Mouse (Mus musculus) intestine, postnatal 0 days (tissue): Measurements from ENCODE around the gene Nfatc2. TPM values are rescaled to one million over a fixed set of nuclear protein-coding genes. Genes with fewer than 3 reads are reported as not detected.

Source experiments
- ATAC-seq: fragments of 200-750 bp; cut with Nextera tagmentation; 2 replicates; pipeline ENCODE4 v1.8.0; 2017; ENCODE audit warnings: mild to moderate bottlenecking, moderate TSS enrichment, moderate library complexity
- H3K27ac ChIP-seq: fragments of 300-500 bp; sonication (generic); 2 replicates; pipeline ENCODE4 v1.5.1; 2014; ENCODE audit warnings: mild to moderate bottlenecking, low read depth, low read length, moderate library complexity
- H3K27me3 ChIP-seq: fragments of 300-500 bp; sonication (generic); replicated peaks from 2 replicates; pipeline ENCODE4 v1.6.1; 2014; ENCODE audit warnings: low read length, mixed read lengths; ENCODE audit not compliant: control insufficient read depth, insufficient read depth
- H3K36me3 ChIP-seq: fragments of 300-500 bp; sonication (generic); 2 replicates; pipeline ENCODE4 v1.6.1; 2014; ENCODE audit warnings: mild to moderate bottlenecking, moderate library complexity; ENCODE audit not compliant: control insufficient read depth, insufficient read depth
- H3K4me1 ChIP-seq: fragments of 300-500 bp; sonication (generic); replicated peaks from 2 replicates; pipeline ENCODE4 v1.6.1; 2014; ENCODE audit warnings: antibody characterized with exemption, low read length, mixed read lengths; ENCODE audit not compliant: control insufficient read depth, insufficient read depth
- H3K4me2 ChIP-seq: fragments of 300-500 bp; sonication (generic); replicated peaks from 2 replicates; pipeline ENCODE4 v1.6.1; 2014; ENCODE audit warnings: low read depth, mild to moderate bottlenecking, moderate library complexity
- H3K4me3 ChIP-seq: fragments of 300-500 bp; sonication (generic); 2 replicates; pipeline ENCODE4 v1.5.1; 2014; ENCODE audit warnings: low read depth, low read length
- H3K9ac ChIP-seq: fragments of 300-500 bp; sonication (generic); 2 replicates; pipeline ENCODE4 v1.6.1; 2014; ENCODE audit warnings: mild to moderate bottlenecking, low read depth, low read length
- H3K9me3 ChIP-seq: fragments of 300-500 bp; sonication (generic); 2 replicates; pipeline ENCODE4 v1.6.1; 2016; ENCODE audit warnings: mixed run types; ENCODE audit not compliant: control insufficient read depth
- CTCF ChIP-seq: sonication (generic); IDR thresholded peaks from 2 replicates; pipeline ENCODE4 v1.5.1; 2016; ENCODE audit warnings: low read depth, mild to moderate bottlenecking, control low read depth, antibody characterized with exemption, moderate library complexity
- WGBS: fragments of 180-500 bp; shearing (Covaris S2); extraction: QIAGEN DNeasy Blood & Tissue Kit; methylation state at CpG from one replicate; pipeline ENCODE4 v1.1.7; 2014; 5-methylcytosine and 5-hydroxymethylcytosine counted together
- polyA plus RNA-seq: library from polyadenylated mRNA; unstranded; fragments of >200 nt; fragmentation: Nextera tagmentation; extraction: Ambion mirVana; gene quantifications from 2 replicates; pipeline ENCODE4 v1.2.1, GENCODE M21; 2015

Gene Nfatc2
- polyA plus RNA-seq, 1 experiment from 2014 or later, result 1.5 TPM

DNA sequence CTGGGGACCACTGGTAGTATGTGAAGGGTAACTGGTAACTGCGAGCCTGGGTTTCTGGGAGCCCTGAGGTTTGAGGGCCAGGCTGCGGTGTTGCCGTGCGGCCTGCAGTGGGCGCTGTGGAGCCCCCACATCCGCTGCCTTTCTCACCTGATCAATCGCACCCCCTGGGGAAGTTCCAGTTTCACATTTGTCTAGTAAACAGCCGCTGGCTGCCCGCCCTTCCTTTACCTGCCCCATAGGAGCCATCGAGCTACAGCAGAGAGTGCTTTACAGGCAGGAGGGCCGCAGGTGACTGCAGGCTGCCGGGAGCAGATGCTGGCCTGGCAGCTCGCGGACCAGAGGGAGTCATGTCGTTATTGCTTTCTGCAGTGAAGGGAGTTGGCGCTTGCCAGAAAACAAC is 128.6 kb downstream of the Nfatc2 start:
- Histone ChIP-seq H3K27ac (no peak overlapping the region), H3K4me3 (peak overlapping the region; percentile 39), H3K9ac (peak overlapping the region; percentile 48; the same call in 1 of the 2 replicates), H3K36me3 (no peaks in the 10 kb centered on the region), H3K4me2 (peak overlapping the region; percentile 67), H3K27me3 (no peaks in the 10 kb centered on the region), H3K4me1 (no peaks in the 10 kb centered on the region), H3K9me3 (no peaks in the 10 kb centered on the region)
- 7% methylated on average over 16 of the region's 16 CpGs for WGBS
- TF ChIP-seq CTCF, result peak; percentile 94
- peak; percentile 81 for ATAC-seq

DNA sequence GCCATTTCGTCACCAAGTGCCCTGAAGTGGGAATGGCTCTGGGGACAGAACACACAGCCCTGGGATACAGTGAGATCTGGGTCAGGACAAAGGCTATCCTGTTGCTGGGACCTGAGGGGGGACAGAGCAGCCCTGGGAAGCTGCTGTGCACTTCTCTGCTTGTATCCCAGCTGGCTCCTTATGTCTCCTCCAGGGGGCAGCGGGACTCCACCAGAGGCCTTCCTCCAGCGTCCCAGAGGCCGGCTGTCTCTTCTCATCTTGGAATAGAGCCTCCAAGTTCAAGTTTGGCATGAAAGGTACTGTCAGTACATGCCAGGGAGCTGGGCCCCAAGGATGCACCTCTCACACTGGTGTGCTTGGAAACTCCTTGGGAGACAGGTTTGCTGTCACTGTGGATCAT is 132.4 kb downstream of the Nfatc2 start:
- peak; percentile 97 for TF ChIP-seq CTCF
- H3K27ac ChIP-seq, result no peak overlapping the region
- H3K4me2 ChIP-seq, result no peak overlapping the region
- H3K4me1 ChIP-seq, result no peaks in the 10 kb centered on the region
- no peak overlapping the region for H3K9ac ChIP-seq
- 8% methylated on average over 4 of the region's 4 CpGs for WGBS
- no peak overlapping the region for H3K4me3 ChIP-seq
- H3K36me3 ChIP-seq, result no peaks in the 10 kb centered on the region
- no peaks in the 10 kb centered on the region for H3K9me3 ChIP-seq
- peak; percentile 23; the same call in 1 of the 2 replicates for ATAC-seq
- no peaks in the 10 kb centered on the region for H3K27me3 ChIP-seq

DNA sequence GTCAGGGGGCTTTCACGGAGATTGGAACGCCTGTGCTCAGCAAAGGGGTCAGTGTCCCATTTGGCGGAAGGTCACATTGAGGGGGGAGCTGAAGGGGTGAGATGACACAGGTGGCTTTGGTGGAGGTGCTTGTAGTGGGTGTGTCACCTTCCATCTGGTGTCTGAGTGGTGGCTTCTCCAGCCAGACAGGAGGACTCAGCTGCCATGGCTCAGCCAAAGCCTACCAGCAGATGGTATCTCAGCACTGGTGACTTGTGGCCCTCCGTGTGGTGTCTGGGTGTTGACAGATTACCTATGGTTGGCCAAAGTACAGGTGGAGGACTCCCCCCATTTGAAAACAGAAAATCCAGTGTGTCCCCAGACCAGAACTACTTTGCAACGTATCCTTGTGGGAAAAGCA is 134.3 kb downstream of the Nfatc2 start:
- H3K36me3 ChIP-seq, result no peaks in the 10 kb centered on the region
- ATAC-seq, result no peak
- no peak overlapping the region for H3K27ac ChIP-seq
- TF ChIP-seq CTCF, result no peak
- H3K4me2 ChIP-seq, result no peak overlapping the region
- no peaks in the 10 kb centered on the region for H3K9me3 ChIP-seq
- 84% methylated on average over 5 of the region's 5 CpGs for WGBS
- H3K9ac ChIP-seq, result no peak overlapping the region
- H3K4me1 ChIP-seq, result no peaks in the 10 kb centered on the region
- H3K4me3 ChIP-seq, result no peak overlapping the region
- H3K27me3 ChIP-seq, result no peaks in the 10 kb centered on the region

DNA sequence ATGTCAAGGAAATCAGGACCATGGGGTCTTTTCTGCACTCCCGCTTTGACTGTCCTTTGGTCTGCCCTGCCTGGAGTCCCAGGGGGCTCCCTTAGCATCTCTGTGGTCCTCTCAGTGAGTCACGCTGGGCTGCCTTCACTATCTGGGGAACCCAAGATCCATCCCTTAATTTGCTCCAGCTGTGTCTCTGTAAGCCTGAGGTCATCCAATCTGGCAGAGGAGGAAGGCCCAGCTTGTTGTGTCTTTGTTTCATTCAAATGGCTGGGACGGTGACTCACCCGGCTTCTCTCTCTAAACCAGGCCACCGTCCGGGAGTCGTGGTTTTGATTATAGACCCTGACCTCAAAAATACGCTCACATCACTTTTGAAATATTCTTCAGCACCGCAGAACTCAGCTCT is 135.4 kb downstream of the Nfatc2 start:
- H3K27me3 ChIP-seq, result no peaks in the 10 kb centered on the region
- WGBS, result 74% methylated on average over 9 of the region's 9 CpGs
- no peak overlapping the region for H3K4me2 ChIP-seq
- TF ChIP-seq CTCF, result no peak
- H3K36me3 ChIP-seq, result no peaks in the 10 kb centered on the region
- no peak overlapping the region; the same call in 1 of the 2 replicates for H3K27ac ChIP-seq
- H3K4me3 ChIP-seq, result no peak overlapping the region
- H3K9me3 ChIP-seq, result no peaks in the 10 kb centered on the region
- peaks cover 3% of the 10 kb centered on the region; the same call in 1 of the 2 replicates for H3K4me1 ChIP-seq
- no peak overlapping the region for H3K9ac ChIP-seq
- ATAC-seq, result no peak

DNA sequence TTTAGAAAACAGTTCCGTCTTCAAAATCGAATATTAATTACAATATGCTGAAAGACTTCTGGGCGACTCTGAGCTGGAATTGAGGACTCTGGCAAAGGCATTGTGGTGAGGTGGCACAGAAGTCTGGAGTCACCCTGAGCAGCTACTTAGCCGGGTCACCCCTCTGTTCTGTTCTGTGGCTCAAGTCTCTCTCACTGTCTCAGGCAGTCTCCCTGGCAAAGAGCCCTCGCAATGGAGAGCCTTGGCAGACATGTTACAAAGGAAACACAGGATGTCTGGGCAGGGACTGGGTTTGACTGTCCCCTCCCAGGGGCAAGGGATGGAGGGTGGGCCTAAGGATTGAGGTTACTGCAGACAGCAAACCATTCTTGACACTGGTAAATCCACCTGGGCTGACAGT is 135.8 kb downstream of the Nfatc2 start:
- Histone ChIP-seq H3K36me3 (no peaks in the 10 kb centered on the region), H3K27me3 (no peaks in the 10 kb centered on the region), H3K4me1 (peaks cover 3% of the 10 kb centered on the region; the same call in 1 of the 2 replicates), H3K9ac (no peak overlapping the region), H3K27ac (no peak overlapping the region; the same call in 1 of the 2 replicates), H3K4me2 (no peak overlapping the region), H3K4me3 (no peak overlapping the region), H3K9me3 (no peaks in the 10 kb centered on the region)
- no peak for TF ChIP-seq CTCF
- 70% methylated on average over 5 of the region's 5 CpGs for WGBS
- no peak for ATAC-seq

DNA sequence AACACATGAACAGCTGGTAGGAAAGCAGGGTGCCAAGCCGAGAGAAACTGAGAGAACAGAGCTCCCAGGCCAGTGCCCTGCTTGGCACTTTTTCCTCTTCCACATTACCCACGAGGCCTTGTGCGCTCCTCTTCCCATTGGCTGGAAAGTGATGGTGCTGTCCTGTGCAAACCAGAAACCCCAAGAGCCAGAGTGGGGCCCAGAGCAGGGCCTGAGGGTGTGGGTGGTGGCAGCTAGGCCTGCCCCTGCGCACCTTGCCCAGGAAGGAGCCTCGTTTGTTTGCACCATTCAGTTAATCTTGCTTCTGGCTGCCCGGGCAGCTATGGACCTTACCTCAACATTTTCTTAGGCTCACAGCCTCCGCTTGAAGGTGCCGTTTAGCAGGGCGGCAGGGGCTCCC is 139.6 kb downstream of the Nfatc2 start:
- Histone ChIP-seq H3K4me3 (no peak overlapping the region), H3K27ac (no peak overlapping the region), H3K4me1 (peaks cover 3% of the 10 kb centered on the region; the same call in 1 of the 2 replicates), H3K9me3 (no peaks in the 10 kb centered on the region), H3K9ac (no peak overlapping the region), H3K36me3 (no peaks in the 10 kb centered on the region), H3K27me3 (no peaks in the 10 kb centered on the region), H3K4me2 (no peak overlapping the region)
- no peak for ATAC-seq
- TF ChIP-seq CTCF, result no peak
- 61% methylated on average over 9 of the region's 9 CpGs for WGBS

DNA sequence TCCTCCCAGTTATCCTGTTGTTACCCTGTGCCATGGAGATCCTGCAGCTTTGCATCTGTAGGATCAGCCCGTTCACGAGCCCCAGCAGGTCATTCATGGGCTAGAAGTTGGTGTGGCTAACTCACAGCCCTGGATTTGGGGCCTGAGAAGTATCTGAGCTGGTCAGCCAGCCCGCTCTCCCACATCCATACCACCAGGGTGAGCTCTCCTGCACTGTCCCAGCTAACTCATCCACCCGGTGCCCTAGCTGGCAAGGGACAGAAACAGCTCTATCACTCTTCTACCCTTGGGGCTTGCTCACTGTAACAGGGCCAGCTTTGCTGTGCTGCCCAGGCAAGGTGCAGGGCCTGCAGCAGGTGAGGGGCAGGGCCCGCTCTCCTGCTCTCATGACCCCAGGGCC is 141.8 kb downstream of the Nfatc2 start:
- Histone ChIP-seq H3K4me3 (no peak overlapping the region), H3K36me3 (no peaks in the 10 kb centered on the region), H3K9me3 (no peaks in the 10 kb centered on the region), H3K27ac (no peak overlapping the region), H3K27me3 (no peaks in the 10 kb centered on the region), H3K4me1 (peaks cover 3% of the 10 kb centered on the region; the same call in 1 of the 2 replicates), H3K4me2 (no peak overlapping the region), H3K9ac (no peak overlapping the region)
- 78% methylated on average over 5 of the region's 5 CpGs for WGBS
- ATAC-seq, result no peak
- peak; percentile 59 for TF ChIP-seq CTCF
